Mouse (Mus musculus) heart, adult 2 months (tissue): Measurements from ENCODE around the gene Srbd1.

Experiments used
- CTCF ChIP-seq: fragments of 200-600 bp; IDR thresholded peaks from 2 replicates; pipeline ENCODE4 v1.8.1; 2022; ENCODE audit warnings: antibody characterized with exemption, mild to moderate bottlenecking, moderate library complexity
- POLR2A ChIP-seq: fragments of 200-500 bp; IDR thresholded peaks from 2 replicates; pipeline ENCODE4 v1.6.1; 2011; ENCODE audit warnings: mild to moderate bottlenecking, low read depth, low read length, control low read depth; ENCODE audit not compliant: insufficient read depth

DNA sequence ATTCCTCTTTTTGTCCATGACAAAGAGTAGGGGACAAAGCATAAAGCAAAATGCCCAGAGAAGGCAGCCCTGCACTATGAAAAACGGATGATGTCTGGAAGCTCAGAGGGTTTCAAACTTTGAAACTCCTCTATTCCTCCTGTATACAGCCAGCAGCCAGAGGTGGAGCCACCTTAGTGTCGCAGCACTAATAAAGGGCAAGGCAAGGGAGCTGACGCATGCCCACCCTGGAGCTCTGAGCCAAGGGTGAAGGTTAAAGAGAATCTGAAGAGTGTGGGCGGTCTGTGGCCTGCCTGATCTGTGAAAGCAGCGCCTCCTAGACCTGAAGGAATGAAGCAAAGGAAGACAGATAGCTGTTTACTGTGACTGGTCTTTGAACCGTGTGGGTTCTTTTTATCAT lies 10.5 kb downstream of the Srbd1 start:
- TF ChIP-seq POLR2A (no peak), CTCF (no peak)
